Mouse (Mus musculus): ENCODE data around the gene Lpar6. TPM values are rescaled to one million over a fixed set of nuclear protein-coding genes. Genes with fewer than 3 reads are reported as not detected.

Gene Lpar6
- polyA plus RNA-seq, 1 experiment from 2014 or later = 8.8 TPM

DNA sequence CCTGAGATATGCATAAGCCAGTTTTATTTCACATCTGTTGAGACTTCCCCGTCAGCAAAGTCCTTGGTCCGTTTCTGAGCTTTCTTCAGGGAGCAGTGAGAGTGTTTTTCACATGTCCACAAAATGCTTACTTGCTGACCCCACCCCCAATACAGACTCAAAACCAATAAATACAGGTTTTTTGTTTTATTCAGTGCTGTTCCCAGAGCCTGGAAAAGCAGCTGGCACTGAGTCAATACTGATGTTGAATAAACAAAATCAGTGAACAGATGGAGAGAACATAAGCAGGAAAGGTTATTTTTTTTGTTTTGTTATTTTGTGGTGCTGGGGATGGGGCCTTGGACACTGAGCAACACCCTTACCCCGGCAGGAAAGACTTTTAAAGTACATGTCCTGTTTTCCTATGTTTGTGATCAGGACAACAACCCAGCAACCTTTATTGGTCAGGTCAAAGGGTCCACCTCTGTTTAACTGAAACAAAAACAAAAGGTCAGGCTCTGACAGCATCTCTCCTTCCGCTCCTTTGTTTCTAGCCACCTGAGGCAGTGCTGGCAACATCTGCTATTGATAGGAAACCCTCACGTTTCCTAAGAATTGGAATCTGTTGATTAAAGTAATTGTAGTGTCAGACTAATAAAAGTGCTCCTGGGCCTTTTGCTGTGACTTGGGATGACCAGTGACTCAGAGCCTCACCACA, 6.3 kb upstream of the Lpar6 start:
- Histone ChIP-seq H3K4me2 (no peak overlapping the region), H3K9ac (no peak overlapping the region), H3K4me1 (replicated peaks) (peaks cover 25% of the 10 kb centered on the region), H3K9me3 (replicated peaks) (no peaks in the 10 kb centered on the region), H3K4me3 (no peak overlapping the region), H3K27me3 (no peaks in the 10 kb centered on the region), H3K27ac (0 out of 2 replicates have a peak overlapping the region, but pooled peaks have one; percentile 20), H3K36me3 (no peaks in the 10 kb centered on the region; the same call in 1 of the 2 replicates)
- no peak for ATAC-seq (replicated peaks; ENCODE audit: insufficient number of reproducible peaks, insufficient read depth, low FRiP score, low read depth)
- 58% methylated on average over 5 of the region's 5 CpGs for WGBS

DNA sequence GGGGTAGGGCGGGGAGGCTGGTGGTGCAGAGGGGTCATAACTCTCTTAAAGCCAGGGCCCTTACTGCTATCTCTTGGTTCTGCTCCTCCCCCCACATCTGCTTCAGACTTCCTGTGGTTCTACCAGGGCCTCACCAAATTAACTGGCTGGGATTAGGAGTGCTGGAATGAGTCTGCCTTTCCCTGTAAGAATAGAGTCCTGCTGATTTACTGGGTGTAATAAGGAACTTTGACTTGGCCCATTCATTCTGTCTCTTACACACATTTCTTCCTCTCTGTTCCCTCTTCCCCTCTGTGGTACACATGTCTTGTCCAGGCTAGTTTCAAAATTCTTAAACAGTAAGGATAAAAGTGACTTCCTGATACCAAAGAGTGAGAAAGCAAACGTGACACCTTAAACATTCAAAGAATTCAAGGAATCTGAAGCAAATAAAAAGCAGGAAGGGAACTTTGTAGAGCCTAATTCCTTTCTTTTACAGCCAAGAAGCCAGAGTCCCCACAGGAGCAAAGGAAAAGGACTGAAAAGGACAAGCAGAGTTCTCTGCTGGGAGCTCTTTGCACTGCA, 3.1 kb upstream of the Lpar6 start:
- H3K4me1 ChIP-seq (replicated peaks) = peaks cover 15% of the 10 kb centered on the region
- ATAC-seq (replicated peaks; ENCODE audit: insufficient number of reproducible peaks, insufficient read depth, low FRiP score, low read depth) = 0 out of 2 replicates have a peak, but pooled peaks have one; percentile 12
- H3K27ac ChIP-seq = peak overlapping the region; percentile 70
- H3K4me3 ChIP-seq = no peak overlapping the region
- H3K27me3 ChIP-seq = no peaks in the 10 kb centered on the region
- H3K9me3 ChIP-seq (replicated peaks) = no peaks in the 10 kb centered on the region
- H3K9ac ChIP-seq = no peak overlapping the region
- no peak overlapping the region for H3K4me2 ChIP-seq
- no peaks in the 10 kb centered on the region; the same call in 1 of the 2 replicates for H3K36me3 ChIP-seq
- WGBS = 15% methylated on average over 2 of the region's 2 CpGs

- H3K27me3 ChIP-seq = no peaks in the 10 kb centered on the region
Measured at GRCm38 (mm10) chr14:73238498-73239250, 979 bp downstream of the Lpar6 start.

DNA sequence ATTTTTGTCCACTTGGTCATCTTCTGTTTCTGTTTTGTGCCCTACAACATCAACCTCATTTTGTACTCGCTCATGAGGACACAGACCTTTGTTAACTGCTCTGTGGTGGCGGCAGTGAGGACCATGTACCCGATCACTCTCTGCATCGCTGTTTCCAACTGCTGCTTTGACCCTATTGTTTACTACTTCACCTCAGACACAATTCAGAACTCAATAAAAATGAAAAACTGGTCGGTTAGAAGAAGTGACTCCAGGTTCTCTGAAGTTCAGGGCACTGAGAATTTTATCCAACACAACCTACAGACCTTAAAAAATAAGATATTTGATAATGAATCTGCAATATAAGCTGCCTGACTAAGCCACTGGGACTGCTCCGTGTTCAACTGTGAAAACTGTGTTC, 1.6 kb downstream of the Lpar6 start:
- Histone ChIP-seq H3K9me3 (replicated peaks) (no peaks in the 10 kb centered on the region), H3K9ac (peak overlapping the region; percentile 72), H3K27ac (peak overlapping the region; percentile 91), H3K4me2 (peak overlapping the region; percentile 63), H3K36me3 (no peaks in the 10 kb centered on the region), H3K4me1 (replicated peaks) (peaks cover 14% of the 10 kb centered on the region), H3K27me3 (no peaks in the 10 kb centered on the region), H3K4me3 (peak overlapping the region; percentile 66)
- 0 out of 2 replicates have a peak, but pooled peaks have one; percentile 41 for ATAC-seq (replicated peaks; ENCODE audit: insufficient number of reproducible peaks, insufficient read depth, low FRiP score, low read depth)
- WGBS = under 1% methylated on average over 6 of the region's 6 CpGs

More at GRCm38 (mm10) chr14:73238498-73239250, 979 bp downstream of the Lpar6 start:
- peak overlapping the region; percentile 91 for H3K27ac ChIP-seq
- H3K9me3 ChIP-seq (replicated peaks) = no peaks in the 10 kb centered on the region
- ATAC-seq (replicated peaks; ENCODE audit: insufficient number of reproducible peaks, insufficient read depth, low FRiP score, low read depth) = peak; percentile 82
- WGBS = 0% methylated on average over 20 of the region's 20 CpGs
- H3K4me1 ChIP-seq (replicated peaks) = peaks cover 15% of the 10 kb centered on the region
- no peaks in the 10 kb centered on the region for H3K36me3 ChIP-seq
- H3K9ac ChIP-seq = peak overlapping the region; percentile 72
- H3K4me3 ChIP-seq = peak overlapping the region; percentile 66
- H3K4me2 ChIP-seq = peak overlapping the region; percentile 63

DNA sequence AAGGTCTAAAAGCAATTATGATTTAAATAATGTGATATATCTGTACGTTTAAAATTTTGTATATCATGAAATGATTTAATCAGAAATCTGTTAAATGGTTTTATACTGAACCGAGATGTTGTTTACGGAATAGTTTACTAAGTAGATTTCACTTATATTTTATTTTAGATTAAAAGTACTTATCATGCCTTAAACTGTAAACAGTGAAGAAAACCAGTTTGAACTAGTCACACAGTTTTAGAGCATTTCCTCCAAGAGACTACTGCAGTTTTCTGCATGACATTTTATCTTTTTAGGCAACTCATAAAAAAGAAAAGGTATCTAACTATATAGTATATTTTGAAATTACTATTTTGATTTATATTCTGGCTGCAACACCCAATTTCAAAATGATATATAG, 2.2 kb downstream of the Lpar6 start:
- Histone ChIP-seq H3K4me1 (replicated peaks) (peaks cover 10% of the 10 kb centered on the region), H3K36me3 (no peaks in the 10 kb centered on the region), H3K4me3 (no peak overlapping the region), H3K9ac (no peak overlapping the region), H3K4me2 (no peak overlapping the region), H3K27ac (no peak overlapping the region), H3K9me3 (replicated peaks) (no peaks in the 10 kb centered on the region), H3K27me3 (no peaks in the 10 kb centered on the region)
- WGBS = 39% methylated on average over 3 of the region's 3 CpGs
- ATAC-seq (replicated peaks; ENCODE audit: insufficient number of reproducible peaks, insufficient read depth, low FRiP score, low read depth) = no peak

DNA sequence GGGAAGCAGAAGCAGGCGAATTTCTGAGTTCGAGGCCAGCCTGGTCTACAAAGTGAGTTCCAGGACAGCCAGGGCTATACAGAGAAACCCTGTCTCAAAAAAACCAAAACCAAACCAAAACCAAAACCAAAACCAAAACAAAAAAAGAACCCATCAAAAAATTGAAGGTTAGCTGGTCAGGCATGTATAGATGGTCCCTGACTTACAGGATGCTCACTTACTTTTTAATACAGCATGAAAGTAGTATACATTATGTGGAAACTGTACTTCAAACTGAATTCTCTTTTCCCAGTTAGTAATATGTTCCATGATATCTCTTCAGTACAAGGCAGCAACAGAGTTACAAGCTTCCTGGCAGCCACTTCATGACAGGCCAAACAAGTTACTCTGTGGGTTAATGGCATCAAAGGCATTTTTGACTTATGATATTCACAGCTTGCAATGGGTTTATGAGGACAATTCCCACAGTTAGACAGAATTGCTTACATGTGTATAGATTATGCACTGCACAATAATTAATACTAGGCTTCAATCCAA, 6.4 kb downstream of the Lpar6 start:
- ATAC-seq (replicated peaks; ENCODE audit: insufficient number of reproducible peaks, insufficient read depth, low FRiP score, low read depth) = no peak
- Histone ChIP-seq H3K27me3 (no peaks in the 10 kb centered on the region), H3K27ac (0 out of 2 replicates have a peak overlapping the region, but pooled peaks have one; percentile 13)

DNA sequence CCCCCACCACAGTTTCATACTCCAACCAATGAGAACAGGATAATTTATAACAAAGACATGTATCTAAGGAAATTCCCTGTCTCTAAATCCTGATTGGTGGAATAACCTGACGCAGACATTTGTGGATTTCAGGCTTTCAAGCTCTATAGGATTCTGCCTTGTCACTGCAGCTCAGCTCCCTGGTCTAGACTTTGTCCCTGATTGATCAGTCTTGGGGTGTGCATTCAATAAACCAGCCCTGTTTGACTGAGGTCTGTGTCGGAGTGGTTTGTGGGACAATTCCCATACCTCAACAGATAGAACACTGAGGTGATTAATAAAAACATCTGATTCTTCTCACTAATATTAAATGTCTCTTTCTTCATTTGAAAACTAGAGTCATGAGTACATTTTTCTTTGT, 12.4 kb downstream of the Lpar6 start:
- Histone ChIP-seq H3K4me2 (no peak overlapping the region), H3K9ac (no peak overlapping the region), H3K4me3 (no peak overlapping the region), H3K27ac (no peak overlapping the region), H3K27me3 (no peaks in the 10 kb centered on the region), H3K4me1 (replicated peaks) (no peaks in the 10 kb centered on the region), H3K9me3 (replicated peaks) (no peaks in the 10 kb centered on the region), H3K36me3 (no peaks in the 10 kb centered on the region)
- WGBS = 93% methylated on average over 2 of the region's 2 CpGs
- no peak for ATAC-seq (replicated peaks; ENCODE audit: insufficient number of reproducible peaks, insufficient read depth, low FRiP score, low read depth)

More for the DNA sequence above, 6.4 kb downstream of the Lpar6 start:
- Histone ChIP-seq H3K4me1 (replicated peaks) (peaks cover 3% of the 10 kb centered on the region; the same call in 1 of the 2 replicates), H3K9me3 (replicated peaks) (no peaks in the 10 kb centered on the region), H3K9ac (no peak overlapping the region), H3K4me2 (no peak overlapping the region), H3K36me3 (no peaks in the 10 kb centered on the region), H3K4me3 (no peak overlapping the region)
- 93% methylated on average over 2 of the region's 2 CpGs for WGBS

GRCm38 (mm10) chr14:73252276-73252675, 14.6 kb downstream of the Lpar6 start:
- Histone ChIP-seq H3K4me2 (no peak overlapping the region), H3K36me3 (no peaks in the 10 kb centered on the region), H3K4me1 (replicated peaks) (no peaks in the 10 kb centered on the region), H3K27ac (no peak overlapping the region), H3K4me3 (no peak overlapping the region), H3K9me3 (replicated peaks) (no peaks in the 10 kb centered on the region), H3K27me3 (no peaks in the 10 kb centered on the region), H3K9ac (no peak overlapping the region)
- 68% methylated on average over 2 of the region's 2 CpGs for WGBS
- no peak for ATAC-seq (replicated peaks; ENCODE audit: insufficient number of reproducible peaks, insufficient read depth, low FRiP score, low read depth)

DNA sequence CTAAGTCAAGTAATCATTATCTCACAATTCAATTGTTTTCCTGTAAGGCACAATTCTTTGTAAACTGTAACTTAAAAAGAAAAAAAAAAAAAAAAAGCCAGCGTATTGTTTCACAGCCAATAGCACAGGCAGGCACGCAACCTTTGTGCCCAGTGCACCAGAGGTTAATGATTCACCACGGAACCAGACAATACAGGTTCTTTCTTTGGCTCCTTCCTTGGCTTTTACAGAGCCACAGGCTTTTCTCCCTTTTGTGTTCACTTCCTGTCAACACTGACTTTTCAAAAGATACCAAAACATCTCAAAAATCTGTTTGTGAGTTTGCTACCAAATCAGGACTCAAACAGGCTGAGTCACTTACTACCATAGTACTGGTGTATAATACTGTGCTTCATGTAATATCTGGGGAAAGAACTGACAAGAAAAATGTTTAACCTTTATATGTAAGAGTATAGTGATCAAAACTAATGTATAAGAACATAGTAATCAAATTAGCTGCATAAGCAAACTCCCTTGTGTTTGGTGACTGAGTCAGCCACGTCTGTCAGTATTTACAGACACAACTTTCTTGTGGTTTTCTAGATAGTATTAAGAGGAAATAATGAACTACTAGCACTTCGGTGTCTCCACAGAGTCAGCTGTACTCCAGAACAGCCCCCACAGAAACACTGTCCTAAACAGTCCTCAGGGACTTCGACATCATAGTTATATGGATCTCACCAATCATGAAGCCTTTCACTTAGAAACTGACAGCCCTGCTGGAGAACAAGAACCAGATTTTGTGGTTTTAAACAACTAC, 16.0 kb downstream of the Lpar6 start:
- H3K27ac ChIP-seq = peak overlapping the region; percentile 31; the same call in 1 of the 2 replicates
- no peak for ATAC-seq (replicated peaks; ENCODE audit: insufficient number of reproducible peaks, insufficient read depth, low FRiP score, low read depth)

DNA sequence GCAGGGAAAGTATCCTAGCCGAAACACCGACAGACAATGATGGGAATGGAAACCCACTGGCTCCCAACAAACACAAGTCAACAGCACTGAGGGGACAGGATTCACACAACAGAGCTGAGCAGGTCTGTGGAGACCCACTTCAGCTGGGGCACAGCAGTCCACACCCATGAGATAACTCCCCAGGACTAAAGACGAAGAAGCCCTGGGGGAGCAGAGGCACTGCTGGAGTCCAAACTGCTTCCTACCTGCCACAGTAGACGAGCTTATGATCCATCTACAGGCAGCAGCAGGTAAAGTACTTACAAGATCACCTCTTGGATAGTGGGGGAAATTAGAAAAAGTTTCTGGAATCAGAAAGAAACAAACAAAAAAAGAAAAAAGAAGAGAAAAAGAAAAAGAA, 16.7 kb downstream of the Lpar6 start:
- H3K36me3 ChIP-seq = no peaks in the 10 kb centered on the region
- H3K27ac ChIP-seq = no peak overlapping the region

More for the DNA sequence above, 16.0 kb downstream of the Lpar6 start:
- no peaks in the 10 kb centered on the region for H3K36me3 ChIP-seq
- H3K27me3 ChIP-seq = no peaks in the 10 kb centered on the region
- no peaks in the 10 kb centered on the region for H3K9me3 ChIP-seq (replicated peaks)
- H3K4me3 ChIP-seq = no peak overlapping the region
- H3K4me1 ChIP-seq (replicated peaks) = no peaks in the 10 kb centered on the region
- no peak overlapping the region for H3K9ac ChIP-seq
- no peak overlapping the region for H3K4me2 ChIP-seq
- WGBS = 62% methylated on average over 6 of the region's 6 CpGs

More for the DNA sequence above, 16.7 kb downstream of the Lpar6 start:
- 72% methylated on average over 4 of the region's 4 CpGs for WGBS
- no peak overlapping the region for H3K4me3 ChIP-seq
- ATAC-seq (replicated peaks; ENCODE audit: insufficient number of reproducible peaks, insufficient read depth, low FRiP score, low read depth) = no peak
- H3K4me2 ChIP-seq = no peak overlapping the region
- no peaks in the 10 kb centered on the region for H3K27me3 ChIP-seq
- no peaks in the 10 kb centered on the region for H3K9me3 ChIP-seq (replicated peaks)
- no peaks in the 10 kb centered on the region for H3K4me1 ChIP-seq (replicated peaks)
- no peak overlapping the region for H3K9ac ChIP-seq

All from heart, embryonic 15.5 days (tissue).